Mouse (Mus musculus) right cerebral cortex, postnatal 36 days (tissue): Measurements from ENCODE around the gene Furin.
A peak's percentile ranks its signal among the peaks of the same experiment; 100 is the strongest.
"Not testable (repeated sequence)": the region's sequence is repeated elsewhere in the genome, so short reads cannot be mapped to it uniquely, and the experiment has no call there.

ENCODE experiments used
- DNase-seq, 2 experiments: peaks; one replicate each; pipeline ENCODE4 v3.0.0; 2022; ENCODE audit warnings: low spot score in 2 of 2, mixed read lengths in 1 of 2

Furin gene

GRCm38 (mm10) chr7:80401041-80401859 lies 4.0 kb downstream of the Furin start:
- no peak for DNase-seq

GRCm38 (mm10) chr7:80400571-80400970 lies 4.7 kb downstream of the Furin start:
- no peak for DNase-seq

- DNase-seq: no peak
Observed at GRCm38 (mm10) chr7:80400099-80400498, 5.1 kb downstream of the Furin start.

GRCm38 (mm10) chr7:80398654-80399444 lies 6.4 kb downstream of the Furin start:
- DNase-seq: no peak

- DNase-seq: peak; percentile 57 to 71
Observed at GRCm38 (mm10) chr7:80397986-80398385, 7.2 kb downstream of the Furin start.

GRCm38 (mm10) chr7:80396427-80396826 lies 8.8 kb downstream of the Furin start:
- DNase-seq: not testable (repeated sequence)

GRCm38 (mm10) chr7:80394600-80394999 lies 10.6 kb downstream of the Furin start:
- DNase-seq: no peak

GRCm38 (mm10) chr7:80392119-80392518 lies 13.1 kb downstream of the Furin start:
- no peak for DNase-seq

- no peak for DNase-seq
Observed at GRCm38 (mm10) chr7:80387633-80388543, 17.3 kb downstream of the Furin start, which contains the start of gene Fes. Fes (minus strand) TSS chr7:80387946.

- DNase-seq: no peak
Observed at GRCm38 (mm10) chr7:80387033-80387632, 18.1 kb downstream of the Furin start.

- DNase-seq: peak; percentile 65 to 77
Observed at GRCm38 (mm10) chr7:80386235-80386930, 18.9 kb downstream of the Furin start.

- no peak for DNase-seq
Observed at GRCm38 (mm10) chr7:80382919-80383318, 22.3 kb downstream of the Furin start.

GRCm38 (mm10) chr7:80379531-80379930 lies 25.7 kb downstream of the Furin start:
- DNase-seq: no peak

GRCm38 (mm10) chr7:80377471-80377870 lies 27.8 kb downstream of the Furin start:
- no peak for DNase-seq

- no peak for DNase-seq
Observed at GRCm38 (mm10) chr7:80376192-80376591, 29.0 kb downstream of the Furin start.

- DNase-seq: no peak
Observed at GRCm38 (mm10) chr7:80375376-80376039, 29.7 kb downstream of the Furin start.

GRCm38 (mm10) chr7:80374733-80375132 lies 30.5 kb downstream of the Furin start:
- no peak for DNase-seq

GRCm38 (mm10) chr7:80374280-80374679 lies 31.0 kb downstream of the Furin start:
- DNase-seq: no peak

GRCm38 (mm10) chr7:80373850-80374249 lies 31.4 kb downstream of the Furin start:
- DNase-seq: no peak

GRCm38 (mm10) chr7:80373352-80373751 lies 31.9 kb downstream of the Furin start:
- no peak for DNase-seq
